Mouse (Mus musculus) MEL (cell line): ENCODE measurements at regions not wholly inside any gene's neighbourhood (a gene's known extent, or its start where the extent isn't known, plus 50 kb on each side); places are given as distances from the start of the nearest gene placed in this dataset.

Experiments used
- DNase-seq: peaks from one replicate; pipeline ENCODE4 v3.0.0; 2011; ENCODE audit warnings: low read depth, low spot score
- H3K27ac ChIP-seq: 2 replicates; pipeline ENCODE4 v1.5.1; 2012; ENCODE audit warnings: low read depth, mild to moderate bottlenecking, control low read depth, low read length, moderate library complexity; ENCODE audit not compliant: control insufficient read depth
- H3K27me3 ChIP-seq, 2 experiments: fragments of 150-350 bp in 1 of 2; sonication (generic) in 1 of 2; 2 replicates each; pipeline ENCODE4 v1.6.1; 2012; ENCODE audit warnings: low read length in 2 of 2, mild to moderate bottlenecking in 2 of 2, improper control_type of control experiment in 1 of 2, moderate library complexity in 1 of 2; ENCODE audit not compliant: insufficient read depth in 2 of 2, control insufficient read depth in 1 of 2
- H3K36me3 ChIP-seq, 2 experiments: 2 replicates each; pipeline ENCODE4 v1.6.1; 2012 to 2014; ENCODE audit warnings: low read length in 2 of 2, improper control_type of control experiment in 1 of 2, inconsistent platforms in 1 of 2, mild to moderate bottlenecking in 1 of 2; ENCODE audit not compliant: insufficient read depth in 2 of 2, control insufficient read depth in 1 of 2
- H3K4me1 ChIP-seq, 2 experiments: fragments of 150-350 bp in 1 of 2; sonication (generic) in 1 of 2; 2 replicates each; pipeline ENCODE4 v1.6.1; 2012; ENCODE audit warnings: low read length in 2 of 2, improper control_type of control experiment in 1 of 2, mild to moderate bottlenecking in 1 of 2; ENCODE audit not compliant: insufficient read depth in 2 of 2, control insufficient read depth in 1 of 2
- H3K4me3 ChIP-seq, 2 experiments: fragments of 150-350 bp in 1 of 2; sonication (generic) in 1 of 2; 2 replicates each; pipeline ENCODE4 v1.5.1; 2012; ENCODE audit warnings: low read depth in 2 of 2, low read length in 2 of 2, mild to moderate bottlenecking in 2 of 2, moderate library complexity in 2 of 2, control low read depth in 1 of 2, improper control_type of control experiment in 1 of 2; ENCODE audit not compliant: control insufficient read depth in 1 of 2, insufficient read depth in 1 of 2
- H3K79me2 ChIP-seq: 2 replicates; pipeline ENCODE4 v1.6.1; 2012; ENCODE audit warnings: mild to moderate bottlenecking, low read length, moderate library complexity; ENCODE audit not compliant: control insufficient read depth, poor library complexity, insufficient read depth
- H3K9ac ChIP-seq: 2 replicates; pipeline ENCODE4 v1.6.1; 2012; ENCODE audit warnings: low read depth, mild to moderate bottlenecking, control low read depth, low read length, moderate library complexity; ENCODE audit not compliant: control insufficient read depth, poor library complexity, severe bottlenecking
- H3K9me3 ChIP-seq: fragments of 150-350 bp; sonication (generic); replicated peaks from 2 replicates; pipeline ENCODE4 v1.6.1; 2012; ENCODE audit warnings: mild to moderate bottlenecking, low read length, improper control_type of control experiment, moderate library complexity; ENCODE audit not compliant: insufficient read depth
- BHLHE40 ChIP-seq: IDR thresholded peaks from 2 replicates; pipeline ENCODE4 v1.6.1; 2012; ENCODE audit warnings: low read depth, mild to moderate bottlenecking, inconsistent platforms, low read length, improper control_type of control experiment, borderline replicate concordance
- CHD1 ChIP-seq: IDR thresholded peaks from 2 replicates; pipeline ENCODE4 v1.6.1; 2012; ENCODE audit warnings: low read depth, mild to moderate bottlenecking, inconsistent platforms, low read length, improper control_type of control experiment
- ELF1 ChIP-seq: IDR thresholded peaks from 2 replicates; pipeline ENCODE4 v1.6.1; 2014; ENCODE audit warnings: low read depth, mild to moderate bottlenecking, inconsistent platforms, low read length, improper control_type of control experiment, moderate library complexity
- EP300 ChIP-seq, 2 experiments: IDR thresholded peaks; 2 replicates each; pipeline ENCODE4 v1.6.1; 2011; ENCODE audit warnings: improper control_type of control experiment in 2 of 2, low read length in 2 of 2, low read depth in 1 of 2, mild to moderate bottlenecking in 1 of 2
- GABPA ChIP-seq: IDR thresholded peaks from 2 replicates; pipeline ENCODE4 v1.6.1; 2012; ENCODE audit warnings: low read depth, mild to moderate bottlenecking, inconsistent platforms, low read length, improper control_type of control experiment, moderate library complexity
- HCFC1 ChIP-seq: IDR thresholded peaks from 2 replicates; pipeline ENCODE4 v1.6.1; 2012; ENCODE audit warnings: low read depth, mild to moderate bottlenecking, inconsistent platforms, low read length, improper control_type of control experiment, moderate library complexity
- MAFK ChIP-seq: IDR thresholded peaks from 2 replicates; pipeline ENCODE4 v1.6.1; 2011; ENCODE audit warnings: low read depth, mild to moderate bottlenecking, low read length, improper control_type of control experiment, borderline replicate concordance
- MAZ ChIP-seq: IDR thresholded peaks from 2 replicates; pipeline ENCODE4 v1.6.1; 2012; ENCODE audit warnings: low read depth, mild to moderate bottlenecking, inconsistent platforms, low read length, improper control_type of control experiment
- NELFE ChIP-seq: IDR thresholded peaks from 2 replicates; pipeline ENCODE4 v1.6.1; 2011; ENCODE audit warnings: low read depth, low read length, improper control_type of control experiment
- NRF1 ChIP-seq: IDR thresholded peaks from 2 replicates; pipeline ENCODE4 v1.6.1; 2014; ENCODE audit warnings: low read depth, mild to moderate bottlenecking, inconsistent platforms, low read length, improper control_type of control experiment, moderate library complexity; ENCODE audit not compliant: poor library complexity, insufficient read depth, severe bottlenecking
- POLR2AphosphoS2 ChIP-seq: IDR thresholded peaks from 2 replicates; pipeline ENCODE4 v1.6.1; 2011; ENCODE audit warnings: low read length, improper control_type of control experiment
- RAD21 ChIP-seq: IDR thresholded peaks from 2 replicates; pipeline ENCODE4 v1.6.1; 2011; ENCODE audit warnings: mild to moderate bottlenecking, low read depth, low read length, improper control_type of control experiment
- RCOR1 ChIP-seq: IDR thresholded peaks from 2 replicates; pipeline ENCODE4 v1.6.1; 2012; ENCODE audit warnings: low read depth, mild to moderate bottlenecking, inconsistent platforms, low read length, improper control_type of control experiment
- SIN3A ChIP-seq: IDR thresholded peaks from 2 replicates; pipeline ENCODE4 v1.6.1; 2012; ENCODE audit warnings: low read length, improper control_type of control experiment, inconsistent platforms
- SMC3 ChIP-seq: IDR thresholded peaks from 2 replicates; pipeline ENCODE4 v1.6.1; 2011; ENCODE audit warnings: low read depth, low read length, improper control_type of control experiment
- TCF12 ChIP-seq: IDR thresholded peaks from 2 replicates; pipeline ENCODE4 v1.6.1; 2014; ENCODE audit warnings: low read depth, mild to moderate bottlenecking, inconsistent platforms, low read length, improper control_type of control experiment, moderate library complexity
- USF1 ChIP-seq: IDR thresholded peaks from 2 replicates; pipeline ENCODE4 v1.6.1; 2014; ENCODE audit warnings: low read depth, mild to moderate bottlenecking, inconsistent platforms, low read length, improper control_type of control experiment, moderate library complexity
- ZKSCAN1 ChIP-seq: IDR thresholded peaks from 2 replicates; pipeline ENCODE4 v1.6.1; 2012; ENCODE audit warnings: low read depth, mild to moderate bottlenecking, inconsistent platforms, low read length, improper control_type of control experiment, moderate library complexity
- ZMIZ1 ChIP-seq: IDR thresholded peaks from 2 replicates; pipeline ENCODE4 v1.6.1; 2012; ENCODE audit warnings: low read depth, mild to moderate bottlenecking, inconsistent platforms, low read length, improper control_type of control experiment, moderate library complexity

DNA sequence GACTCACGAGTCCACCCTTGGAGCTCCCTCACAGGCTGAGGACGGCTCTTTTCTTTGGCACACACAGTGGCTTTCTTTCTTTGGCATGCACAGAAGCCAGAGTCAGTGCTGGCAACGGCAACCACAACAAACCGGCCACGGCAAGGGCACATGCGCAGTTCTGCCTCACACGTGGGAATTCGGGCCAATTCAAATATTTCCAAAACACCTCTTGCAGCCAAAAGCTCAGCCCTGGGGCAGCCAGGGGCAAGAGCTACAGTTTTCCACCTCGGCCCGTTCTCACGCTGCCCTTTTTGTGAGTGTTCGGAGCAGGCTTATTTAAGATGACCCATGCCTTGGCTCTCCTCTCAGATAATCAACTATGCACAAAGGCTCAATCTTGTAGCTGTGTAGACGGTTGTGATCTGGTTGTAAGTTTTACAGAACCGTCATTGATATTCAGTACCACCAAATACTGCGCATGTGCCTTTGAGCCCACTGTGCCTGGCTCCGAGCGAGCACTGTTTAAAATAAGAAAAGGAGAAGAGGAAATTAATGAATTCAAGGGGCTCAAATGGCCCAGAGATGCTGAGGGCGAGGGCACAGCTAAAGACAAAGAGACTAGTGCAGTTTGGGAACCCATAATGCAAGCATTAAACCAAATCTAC is 111.1 kb downstream of the Dyrk2 start:
- H3K27me3 ChIP-seq, result no peaks in the 10 kb centered on the region
- no peak for TF ChIP-seq NRF1
- no peak for TF ChIP-seq MAFK
- no peak for TF ChIP-seq POLR2AphosphoS2
- no peak for TF ChIP-seq USF1
- TF ChIP-seq HCFC1, result no peak
- TF ChIP-seq SMC3, result no peak
- TF ChIP-seq RCOR1, result no peak
- TF ChIP-seq, all 39 proteins: peak for 0
- DNase-seq, result no peak
- Histone ChIP-seq H3K79me2 (no peaks in the 10 kb centered on the region), H3K27ac (no peak overlapping the region), H3K4me1 (no peaks in the 10 kb centered on the region), H3K4me3 (no peak overlapping the region), H3K9ac (no peak overlapping the region), H3K36me3 (no peaks in the 10 kb centered on the region), H3K9me3 (no peaks in the 10 kb centered on the region)

GRCm38 (mm10) chr10:118760441-118760840 is 109.6 kb downstream of the Dyrk2 start:
- Histone ChIP-seq H3K27ac (no peak overlapping the region), H3K4me1 (no peaks in the 10 kb centered on the region), H3K27me3 (no peaks in the 10 kb centered on the region), H3K9me3 (no peaks in the 10 kb centered on the region), H3K4me3 (no peak overlapping the region), H3K9ac (no peak overlapping the region), H3K36me3 (no peaks in the 10 kb centered on the region), H3K79me2 (no peaks in the 10 kb centered on the region)
- DNase-seq, result no peak
- TF ChIP-seq BHLHE40 (no peak), CHD1 (no peak), SIN3A (no peak), ZKSCAN1 (no peak), MAZ (no peak), ZMIZ1 (no peak), RAD21 (no peak), TCF12 (no peak), EP300 (IDR thresholded peaks at IDR 0.05; ENCODE audit: low read depth in 1 of 2, low read length in 2 of 2) (no peak), ELF1 (no peak), GABPA (no peak), NELFE (no peak), NRF1 (no peak), RCOR1 (no peak)
